Mouse (Mus musculus) E14TG2a.4 (cell line): ENCODE measurements around the gene Bcan.
A peak's percentile ranks its signal among the peaks of the same experiment; 100 is the strongest.

Source experiments
- H3K27me3 ChIP-seq: 2 replicates; pipeline ENCODE4 v1.6.1; 2014; ENCODE audit warnings: low read length, control low read depth; ENCODE audit not compliant: insufficient read depth
- H3K36me3 ChIP-seq: 2 replicates; pipeline ENCODE4 v1.6.1; 2014; ENCODE audit warnings: low read length, control low read depth; ENCODE audit not compliant: insufficient read depth
- H3K4me1 ChIP-seq: replicated peaks from 2 replicates; pipeline ENCODE4 v1.6.1; 2014; ENCODE audit warnings: low read depth, low read length, control low read depth
- H3K4me3 ChIP-seq: replicated peaks from 2 replicates; pipeline ENCODE4 v1.5.1; 2014; ENCODE audit warnings: mild to moderate bottlenecking, low read length
- H3K9me3 ChIP-seq: 2 replicates; pipeline ENCODE4 v1.6.1; 2014; ENCODE audit warnings: low read length, control low read depth
- CTCF ChIP-seq: conservative IDR thresholded peaks from 2 replicates; pipeline ENCODE4 v1.5.1; 2014; ENCODE audit warnings: low read length
- NANOG ChIP-seq: IDR thresholded peaks from 2 replicates; pipeline ENCODE4 v1.6.1; 2014; ENCODE audit warnings: borderline replicate concordance, low read length, mixed read lengths
- POU5F1 ChIP-seq: IDR thresholded peaks from 2 replicates; pipeline ENCODE4 v1.6.1; 2014; ENCODE audit warnings: low read length, borderline replicate concordance

Gene Bcan

GRCm38 (mm10) chr3:88000181-88000580 lies at the start of gene Bcan:
TSS of gene Bcan (minus strand) at chr3:88000230.
- Histone ChIP-seq H3K4me1 (peaks cover 50% of the 10 kb centered on the region), H3K36me3 (no peaks in the 10 kb centered on the region), H3K27me3 (peaks cover 96% of the 10 kb centered on the region), H3K4me3 (peak within 1 kb of the TSS; percentile 83), H3K9me3 (peaks cover 7% of the 10 kb centered on the region; the same call in 1 of the 2 replicates)
- TF ChIP-seq NANOG (no peak), POU5F1 (no peak), CTCF (no peak)

GRCm38 (mm10) chr3:88049532-88049931 lies 49.5 kb upstream of the Bcan start:
- Histone ChIP-seq H3K27me3 (no peaks in the 10 kb centered on the region), H3K36me3 (peaks cover 98% of the 10 kb centered on the region), H3K9me3 (no peaks in the 10 kb centered on the region), H3K4me3 (no peak overlapping the region), H3K4me1 (peaks cover 39% of the 10 kb centered on the region)
- TF ChIP-seq POU5F1 (no peak), CTCF (no peak), NANOG (no peak)

GRCm38 (mm10) chr3:88042661-88043421 lies 42.8 kb upstream of the Bcan start, which contains the start of gene Gpatch4:
TSS of gene Gpatch4 (plus strand) at chr3:88043108.
- no peak for TF ChIP-seq NANOG
- no peak for TF ChIP-seq CTCF
- no peaks in the 10 kb centered on the region for H3K9me3 ChIP-seq
- H3K36me3 ChIP-seq, result peaks cover 33% of the 10 kb centered on the region
- H3K27me3 ChIP-seq, result peaks cover 22% of the 10 kb centered on the region
- H3K4me3 ChIP-seq, result peak within 1 kb of the TSS; percentile 98
- H3K4me1 ChIP-seq, result peaks cover 33% of the 10 kb centered on the region

DNA sequence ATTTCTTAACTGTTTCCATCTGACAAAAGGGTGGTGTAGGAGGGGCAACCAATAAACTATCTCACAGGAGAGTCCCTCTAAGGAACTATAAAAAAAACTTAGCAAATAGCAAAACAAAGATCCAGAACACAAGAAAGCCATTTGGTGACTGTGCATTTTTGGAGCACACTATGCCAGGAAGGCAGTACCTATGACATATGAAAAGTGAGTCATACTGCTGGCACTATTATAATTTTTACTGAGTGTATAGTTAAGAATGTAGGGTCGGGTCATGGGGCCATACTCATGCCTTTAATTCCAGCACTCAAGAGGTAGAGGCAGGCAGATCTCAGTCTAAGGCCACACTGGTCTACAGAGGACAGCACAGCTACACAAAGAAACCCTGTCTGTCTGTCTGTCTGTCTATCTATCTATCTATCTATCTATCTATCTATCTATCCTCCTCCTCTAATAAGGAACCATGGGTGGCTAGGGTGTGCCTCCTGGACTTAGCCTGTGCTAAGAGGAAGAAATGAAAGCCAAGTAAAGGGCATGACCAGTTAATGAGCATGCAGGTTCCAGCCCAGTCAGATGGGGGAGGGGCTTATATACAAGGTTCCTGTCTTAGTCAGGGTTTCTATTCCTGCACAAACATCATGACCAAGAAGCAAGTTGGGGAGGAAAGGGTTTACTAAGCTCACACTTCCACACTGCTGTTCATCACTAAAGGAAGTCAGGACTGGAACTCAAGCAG lies 35.7 kb upstream of the Bcan start:
- TF ChIP-seq POU5F1 (no peak), NANOG (no peak), CTCF (no peak)
- H3K36me3 ChIP-seq, result no peaks in the 10 kb centered on the region
- no peak overlapping the region for H3K4me3 ChIP-seq
- H3K4me1 ChIP-seq, result peaks cover 45% of the 10 kb centered on the region
- no peaks in the 10 kb centered on the region for H3K9me3 ChIP-seq
- H3K27me3 ChIP-seq, result peaks cover 47% of the 10 kb centered on the region

DNA sequence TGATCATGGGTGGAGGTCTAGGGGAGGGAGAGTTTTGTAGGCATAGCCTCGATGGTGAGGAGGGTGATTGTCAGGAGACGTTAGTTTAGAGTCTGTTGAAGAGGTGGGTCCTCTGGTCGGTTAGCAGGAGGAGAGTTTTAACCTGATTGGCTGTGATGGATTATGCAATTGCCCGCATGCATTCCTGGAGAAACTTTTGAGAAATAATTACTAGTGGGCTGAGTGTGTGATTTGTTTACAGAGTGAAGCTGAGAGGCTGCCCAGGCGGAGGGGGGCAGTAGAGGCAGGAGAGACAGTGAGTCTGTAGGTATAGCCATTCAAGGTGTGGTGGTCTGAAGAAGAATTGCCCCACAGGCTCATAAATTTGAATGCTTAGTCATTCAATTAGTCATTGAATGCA lies 33.5 kb upstream of the Bcan start:
- peaks cover 30% of the 10 kb centered on the region for H3K27me3 ChIP-seq
- H3K9me3 ChIP-seq, result no peaks in the 10 kb centered on the region
- no peak overlapping the region for H3K4me3 ChIP-seq
- no peaks in the 10 kb centered on the region for H3K36me3 ChIP-seq
- peaks cover 46% of the 10 kb centered on the region for H3K4me1 ChIP-seq
- TF ChIP-seq CTCF (no peak), POU5F1 (no peak), NANOG (no peak)

- no peaks in the 10 kb centered on the region; the same call in 1 of the 2 replicates for H3K9me3 ChIP-seq
Measured at GRCm38 (mm10) chr3:88030608-88031395, 30.8 kb upstream of the Bcan start.

DNA sequence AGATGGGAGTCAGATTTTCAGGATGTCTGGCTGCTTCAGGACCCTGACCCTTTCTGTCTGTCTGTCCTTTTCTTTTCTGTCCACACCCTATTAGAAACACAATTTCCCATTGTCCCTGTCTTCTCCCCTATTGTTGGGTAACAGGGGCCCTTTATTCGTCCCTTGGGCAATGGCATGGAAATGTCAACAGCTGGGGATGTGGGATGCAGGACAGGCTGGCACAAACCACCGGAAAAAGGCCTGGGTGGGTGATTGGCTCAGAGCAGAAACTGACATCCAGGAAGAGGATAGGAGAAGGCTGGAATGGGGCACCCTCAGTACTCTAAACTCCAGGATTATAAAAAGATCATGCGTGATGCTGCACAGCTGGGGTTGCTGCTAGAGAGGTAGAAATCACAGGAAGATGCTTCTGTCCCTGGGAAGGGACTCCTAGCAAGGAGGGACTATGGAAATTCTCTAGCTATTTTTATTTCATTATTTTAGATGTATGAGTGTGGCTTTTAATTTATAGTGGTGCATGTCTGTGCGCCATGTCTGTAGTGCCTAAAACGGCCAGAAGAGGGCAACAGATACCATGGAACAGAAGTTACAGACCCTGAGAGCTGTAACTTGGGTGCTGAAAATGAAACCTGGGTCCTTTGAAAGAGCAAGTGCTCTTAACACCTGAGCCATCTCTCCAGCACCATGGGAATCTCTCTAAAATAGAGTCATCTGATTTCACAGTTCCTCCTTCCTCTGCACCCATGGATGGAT lies 27.6 kb upstream of the Bcan start, which contains the start of gene Hapln2:
Gene Hapln2, minus strand, starts transcription at position 150 of the 753 bp plus-strand sequence.
- Histone ChIP-seq H3K4me1 (peaks cover 41% of the 10 kb centered on the region), H3K9me3 (no peaks in the 10 kb centered on the region; the same call in 1 of the 2 replicates), H3K27me3 (peaks cover 60% of the 10 kb centered on the region), H3K36me3 (no peaks in the 10 kb centered on the region), H3K4me3 (no peak within 1 kb of the TSS)
- TF ChIP-seq CTCF (peak; percentile 97), NANOG (no peak)

More at GRCm38 (mm10) chr3:88030608-88031395, 30.8 kb upstream of the Bcan start:
- TF ChIP-seq CTCF (no peak), NANOG (no peak), POU5F1 (no peak)
- Histone ChIP-seq H3K36me3 (no peaks in the 10 kb centered on the region), H3K27me3 (peaks cover 37% of the 10 kb centered on the region), H3K4me3 (no peak overlapping the region; the same call in 1 of the 2 replicates), H3K4me1 (peaks cover 42% of the 10 kb centered on the region)

GRCm38 (mm10) chr3:88026823-88027222 lies 26.8 kb upstream of the Bcan start:
- TF ChIP-seq NANOG, result no peak
- TF ChIP-seq CTCF, result no peak
- no peak for TF ChIP-seq POU5F1
- no peaks in the 10 kb centered on the region for H3K36me3 ChIP-seq
- no peak overlapping the region for H3K4me3 ChIP-seq
- peaks cover 62% of the 10 kb centered on the region for H3K27me3 ChIP-seq
- H3K9me3 ChIP-seq, result no peaks in the 10 kb centered on the region; the same call in 1 of the 2 replicates
- peaks cover 37% of the 10 kb centered on the region for H3K4me1 ChIP-seq
